Mouse (Mus musculus): Measurements from ENCODE around the gene Fam204a. TPM values are rescaled to one million over a fixed set of nuclear protein-coding genes. Genes with fewer than 3 reads are reported as not detected.

Fam204a gene
- total and polyA plus RNA-seq, 3 experiments: 26.5 to 78.1 (median 69.0) TPM

DNA sequence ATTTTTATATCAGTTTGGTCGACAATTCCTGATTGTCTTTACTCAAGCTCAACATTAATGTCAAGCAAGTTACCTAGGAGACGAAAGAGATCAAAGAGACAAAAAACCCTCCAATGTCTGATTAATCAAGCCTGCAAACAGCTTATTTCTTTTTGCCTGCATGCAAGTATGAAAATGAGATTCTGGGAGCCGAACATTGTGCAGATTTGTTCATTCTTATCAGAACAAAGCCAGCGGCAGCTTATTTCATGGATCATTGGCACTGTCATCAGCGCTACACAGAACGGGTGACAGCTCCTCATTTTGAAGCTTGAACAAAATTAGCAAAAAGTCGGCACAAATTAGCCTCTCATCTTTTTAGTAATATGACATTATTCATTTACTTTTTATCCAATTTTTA, 22.3 kb downstream of the Fam204a start:
- Histone ChIP-seq H3K79me2 (replicated peaks; ENCODE audit: control insufficient read depth, extremely low read depth, insufficient read depth, poor library complexity, severe bottlenecking) (no peaks in the 10 kb centered on the region), H3K27me3 (replicated peaks) (no peaks in the 10 kb centered on the region), H3K4me2 (ENCODE audit: insufficient read depth, low read depth, poor library complexity, severe bottlenecking) (no peak overlapping the region), H3K4me1 (ENCODE audit: control insufficient read depth in 1 of 2, insufficient read depth in 2 of 2) (no peaks in the 10 kb centered on the region), H3K4me3 (replicated peaks in 1 of 3; ENCODE audit: low read depth in 2 of 3, low read length in 2 of 3, poor library complexity in 1 of 3) (no peak overlapping the region), H3K36me3 (replicated peaks in 1 of 2; ENCODE audit: control insufficient read depth in 1 of 2, insufficient read depth in 1 of 2, low read length in 1 of 2) (peaks cover 3 to 61% of the 10 kb centered on the region in 2 experiments), H3K27ac (ENCODE audit: insufficient read depth, low read depth) (no peak overlapping the region), H3K9ac (ENCODE audit: insufficient read depth, low read depth) (no peak overlapping the region), H3K9me3 (replicated peaks; ENCODE audit: low read length) (no peaks in the 10 kb centered on the region)
- in situ Hi-C loops (cut with MboI; ENCODE audit: low pct_ligation_motif_present, low pct_unique_long_range_greater_than_20kb, low sequenced_read_pairs): no loop called here
- DNase-seq (ENCODE audit: extremely low read depth): no peak
- no peak for TF ChIP-seq MEF2A (IDR thresholded peaks at IDR 0.05; ENCODE audit: borderline replicate concordance, low read depth, low read length)
- TF ChIP-seq USF2 (conservative IDR thresholded peaks at IDR 0.05; ENCODE audit: low read depth, low read length): no peak
- TF ChIP-seq MAFK (IDR thresholded peaks at IDR 0.05; ENCODE audit: insufficient replicate concordance, low read length): no peak
- no peak for TF ChIP-seq JUND (conservative IDR thresholded peaks at IDR 0.05; ENCODE audit: low read depth, low read length)
- dilution Hi-C loops (cut with MboI; ENCODE audit: extremely low pct_ligation_motif_present, extremely low pct_unique_long_range_greater_than_20kb, low sequenced_read_pairs): no loop called here

GRCm38 (mm10) chr19:60200294-60200693, 26.2 kb downstream of the Fam204a start:
- H3K4me2 ChIP-seq (ENCODE audit: insufficient read depth, low read depth, poor library complexity, severe bottlenecking): no peak overlapping the region
- peaks cover 0 to 57% of the 10 kb centered on the region in 2 experiments for H3K36me3 ChIP-seq (replicated peaks in 1 of 2; ENCODE audit: control insufficient read depth in 1 of 2, insufficient read depth in 1 of 2, low read length in 1 of 2)
- dilution Hi-C loops (cut with MboI; ENCODE audit: extremely low pct_ligation_motif_present, extremely low pct_unique_long_range_greater_than_20kb, low sequenced_read_pairs): no loop called here
- H3K27ac ChIP-seq (ENCODE audit: insufficient read depth, low read depth): no peak overlapping the region
- no peak for TF ChIP-seq JUND (conservative IDR thresholded peaks at IDR 0.05; ENCODE audit: low read depth, low read length)
- peaks cover 0 to 5% of the 10 kb centered on the region in 2 experiments; a peak in 1 of 4 replicates for H3K4me1 ChIP-seq (ENCODE audit: control insufficient read depth in 1 of 2, insufficient read depth in 2 of 2)
- no peaks in the 10 kb centered on the region for H3K27me3 ChIP-seq (replicated peaks)
- H3K9ac ChIP-seq (ENCODE audit: insufficient read depth, low read depth): no peak overlapping the region
- in situ Hi-C loops (cut with MboI; ENCODE audit: low pct_ligation_motif_present, low pct_unique_long_range_greater_than_20kb, low sequenced_read_pairs): no loop called here
- DNase-seq (ENCODE audit: extremely low read depth): no peak
- no peaks in the 10 kb centered on the region for H3K9me3 ChIP-seq (replicated peaks; ENCODE audit: low read length)
- H3K79me2 ChIP-seq (replicated peaks; ENCODE audit: control insufficient read depth, extremely low read depth, insufficient read depth, poor library complexity, severe bottlenecking): no peaks in the 10 kb centered on the region
- no peak overlapping the region for H3K4me3 ChIP-seq (replicated peaks in 1 of 3; ENCODE audit: low read depth in 2 of 3, low read length in 2 of 3, poor library complexity in 1 of 3)

DNA sequence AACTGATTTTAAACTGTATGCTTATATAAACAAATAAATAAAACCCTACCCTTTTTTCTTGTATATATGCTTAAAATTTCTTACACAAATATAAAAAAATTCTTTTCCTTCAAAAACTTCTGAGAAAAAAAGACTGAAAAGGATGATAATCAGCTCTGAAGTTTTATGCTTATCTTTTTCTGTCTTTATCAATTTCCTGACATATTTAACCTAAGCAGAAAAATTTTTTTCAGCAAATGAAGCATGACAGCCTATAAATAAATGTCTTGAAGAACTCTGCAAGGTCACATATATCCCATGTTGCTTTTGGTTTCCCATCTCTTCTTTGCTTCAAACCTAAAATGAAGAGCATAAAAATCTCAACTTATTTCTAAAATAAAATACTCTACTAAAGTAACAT, 27.3 kb downstream of the Fam204a start:
- Histone ChIP-seq H3K4me1 (ENCODE audit: control insufficient read depth in 1 of 2, insufficient read depth in 2 of 2) (peaks cover 0 to 5% of the 10 kb centered on the region in 2 experiments; a peak in 1 of 4 replicates), H3K36me3 (replicated peaks in 1 of 2; ENCODE audit: control insufficient read depth in 1 of 2, insufficient read depth in 1 of 2, low read length in 1 of 2) (peaks cover 3 to 63% of the 10 kb centered on the region in 2 experiments), H3K79me2 (replicated peaks; ENCODE audit: control insufficient read depth, extremely low read depth, insufficient read depth, poor library complexity, severe bottlenecking) (no peaks in the 10 kb centered on the region), H3K4me3 (replicated peaks in 1 of 3; ENCODE audit: low read depth in 2 of 3, low read length in 2 of 3, poor library complexity in 1 of 3) (no peak overlapping the region), H3K9me3 (replicated peaks; ENCODE audit: low read length) (no peaks in the 10 kb centered on the region), H3K4me2 (ENCODE audit: insufficient read depth, low read depth, poor library complexity, severe bottlenecking) (no peak overlapping the region), H3K9ac (ENCODE audit: insufficient read depth, low read depth) (no peak overlapping the region), H3K27ac (ENCODE audit: insufficient read depth, low read depth) (no peak overlapping the region), H3K27me3 (replicated peaks) (no peaks in the 10 kb centered on the region)
- dilution Hi-C loops (cut with MboI; ENCODE audit: extremely low pct_ligation_motif_present, extremely low pct_unique_long_range_greater_than_20kb, low sequenced_read_pairs): no loop called here
- no peak for DNase-seq (ENCODE audit: extremely low read depth)
- in situ Hi-C loops (cut with MboI; ENCODE audit: low pct_ligation_motif_present, low pct_unique_long_range_greater_than_20kb, low sequenced_read_pairs): no loop called here
- TF ChIP-seq ZNF384 (IDR thresholded peaks at IDR 0.05; ENCODE audit: low read depth, low read length) (no peak), KAT2A (IDR thresholded peaks at IDR 0.05; ENCODE audit: insufficient replicate concordance, low read length) (no peak), PAX5 (IDR thresholded peaks at IDR 0.05; ENCODE audit: low read length) (no peak), ETS1 (conservative IDR thresholded peaks at IDR 0.05; ENCODE audit: low read depth, low read length) (no peak), ZMIZ1 (IDR thresholded peaks at IDR 0.05; ENCODE audit: low read depth, low read length) (no peak), JUN (IDR thresholded peaks at IDR 0.05; ENCODE audit: insufficient read depth, low read depth, low read length) (no peak), RAD21 (IDR thresholded peaks at IDR 0.05; ENCODE audit: low read depth, low read length) (no peak), NELFE (IDR thresholded peaks at IDR 0.05; ENCODE audit: low read depth, low read length) (no peak), CHD1 (IDR thresholded peaks at IDR 0.05; ENCODE audit: low read depth, low read length) (no peak), EP300 (IDR thresholded peaks at IDR 0.05; ENCODE audit: low read length) (no peak), ELF1 (IDR thresholded peaks at IDR 0.05; ENCODE audit: low read depth, low read length) (no peak)

Data from CH12.LX (cell line).